Comparison of ENCODE assay signal across 28 mouse cellular contexts in the genomic region with DNA sequence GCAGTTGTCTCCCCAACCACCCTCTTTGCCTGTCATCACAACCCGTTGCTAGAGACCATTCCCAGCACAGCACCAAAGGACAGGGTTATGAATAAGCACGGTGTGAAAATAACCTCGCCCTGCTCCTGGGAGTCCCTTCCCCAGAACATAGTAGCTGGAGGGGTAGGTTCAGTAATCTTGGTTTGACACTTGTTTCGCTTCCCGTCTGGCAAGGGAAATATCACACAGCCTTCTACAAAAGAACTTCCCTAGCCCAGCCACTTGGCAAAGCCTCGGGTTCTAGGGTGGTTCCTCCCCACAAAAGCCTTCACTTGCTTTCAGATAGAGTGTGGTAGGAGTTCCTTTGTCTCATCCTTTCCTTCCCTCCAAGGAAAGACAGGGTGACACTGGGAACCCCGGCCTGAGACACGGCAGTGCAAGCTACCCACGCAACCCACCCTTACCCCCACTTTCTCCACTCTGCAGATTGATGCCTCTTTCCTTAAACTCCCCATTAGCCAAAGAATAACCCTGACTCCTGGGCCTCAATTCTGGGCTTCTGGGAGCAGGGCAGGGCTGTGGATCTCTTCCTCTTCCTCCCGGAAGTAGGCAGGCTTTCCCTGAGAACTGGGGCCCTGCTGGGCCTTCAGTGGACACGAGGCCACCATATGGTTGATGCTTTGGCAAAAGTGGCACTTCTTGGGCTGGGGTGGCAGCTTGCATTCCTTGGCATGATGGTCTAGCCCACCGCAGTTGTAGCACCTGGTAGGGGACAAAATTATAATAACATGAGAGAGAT. TPM values are rescaled to one million over a fixed set of nuclear protein-coding genes. Genes with fewer than 3 reads are reported as not detected.
DNase-seq lines count a peak whose midpoint lies in the region; ATAC-seq and TF ChIP-seq lines count a peak whose summit lies in the region.
"Had no signal": no experiment of that assay in that cellular context is flagged by ENCODE, and none has a peak within 500 bp of the region (broad histone marks: within the 10 kb centered on the region; RNA-seq: fewer than 3 reads in every experiment).

No protein-coding gene starts in this region.

- TF ChIP-seq RAD21 in CH12.LX (IDR thresholded peaks at IDR 0.05; ENCODE audit: low read depth, low read length), result no peak

- H3K36me3 ChIP-seq in forebrain, embryonic 11.5 days (ENCODE audit: control insufficient read depth, insufficient read depth, low read length), result no peaks in the 10 kb centered on the region
- no peaks in the 10 kb centered on the region for H3K36me3 ChIP-seq in forebrain, embryonic 14.5 days (ENCODE audit: control insufficient read depth, insufficient read depth, low read length)
- no peaks in the 10 kb centered on the region for H3K36me3 ChIP-seq in CH12.LX (replicated peaks in 1 of 2; ENCODE audit: control insufficient read depth in 1 of 2, insufficient read depth in 1 of 2, low read length in 1 of 2)
- H3K36me3 ChIP-seq: heart, embryonic 15.5 days had no signal

- no peak overlapping the region for H3K9ac ChIP-seq in forebrain, embryonic 11.5 days (ENCODE audit: low read length)
- no peak overlapping the region for H3K9ac ChIP-seq in forebrain, embryonic 14.5 days (ENCODE audit: low read length)
- H3K9ac ChIP-seq in CH12.LX (ENCODE audit: insufficient read depth, low read depth), result no peak overlapping the region
- H3K9ac ChIP-seq: heart, embryonic 15.5 days; lung, embryonic 14.5 days had no signal

- no peak for TF ChIP-seq POLR2A in CH12.LX (IDR thresholded peaks at IDR 0.05; ENCODE audit: low read depth, low read length)

- no peak for DNase-seq in forebrain, embryonic 11.5 days (ENCODE audit: low spot score)
- DNase-seq in forebrain, embryonic 14.5 days (ENCODE audit: low spot score), result no peak
- DNase-seq in layer of hippocampus, adult 9-11 months, result peak; percentile 15
- no peak for DNase-seq in layer of hippocampus, adult 18-20 months (ENCODE audit: low spot score in 2 of 2)
- peak; percentile 31 for DNase-seq in CH12.LX (ENCODE audit: extremely low read depth)
- no peak for DNase-seq in cerebellum, postnatal 14 days
- no peak for DNase-seq in urinary bladder, postnatal 25 days (ENCODE audit: low spot score)
- DNase-seq: cerebellum, adult 9-10 months; embryo, embryonic 11 days; gastrocnemius, postnatal 10 days; kidney, adult 18-20 months; kidney, postnatal 10 days; left cerebral cortex, postnatal 4 days; liver; lung, embryonic 14.5 days; right cerebral cortex, postnatal 25 days; thymus, postnatal 36 days had no signal

- no peak for ATAC-seq in forebrain, embryonic 11.5 days (replicated peaks; ENCODE audit: low FRiP score)
- no peak for ATAC-seq in forebrain, embryonic 14.5 days
- peak; percentile 34 for ATAC-seq in megakaryocyte, adult 5-6 weeks (ENCODE audit: poor library complexity, severe bottlenecking)
- ATAC-seq: midbrain, embryonic 16.5 days had no signal

- WGBS in forebrain, embryonic 11.5 days, result 72% methylated on average over 12 of the region's 12 CpGs
- WGBS in forebrain, embryonic 14.5 days, result 53% methylated on average over 12 of the region's 12 CpGs

- dilution Hi-C loops in CH12.LX (cut with MboI; ENCODE audit: extremely low pct_ligation_motif_present, extremely low pct_unique_long_range_greater_than_20kb, low sequenced_read_pairs), result no loop called here

- no peak overlapping the region for H3K4me3 ChIP-seq in forebrain, embryonic 11.5 days (ENCODE audit: low read depth, low read length)
- H3K4me3 ChIP-seq in forebrain, embryonic 14.5 days (ENCODE audit: low read depth, low read length), result no peak overlapping the region
- no peak overlapping the region for H3K4me3 ChIP-seq in CH12.LX (replicated peaks in 1 of 3; ENCODE audit: low read depth in 2 of 3, low read length in 2 of 3, poor library complexity in 1 of 3)
- H3K4me3 ChIP-seq: heart, embryonic 15.5 days; megakaryocyte, embryonic 14.5 days had no signal

- H3K9me3 ChIP-seq in forebrain, embryonic 11.5 days (ENCODE audit: control insufficient read depth, low read length), result no peaks in the 10 kb centered on the region
- H3K9me3 ChIP-seq in forebrain, embryonic 14.5 days (replicated peaks; ENCODE audit: control insufficient read depth, low read length), result no peaks in the 10 kb centered on the region
- H3K9me3 ChIP-seq in CH12.LX (replicated peaks; ENCODE audit: low read length), result no peaks in the 10 kb centered on the region
- H3K9me3 ChIP-seq: heart, embryonic 15.5 days; megakaryocyte, embryonic 14.5 days had no signal

- no peak overlapping the region for H3K4me2 ChIP-seq in forebrain, embryonic 11.5 days (ENCODE audit: low read depth, low read length, severe bottlenecking)
- H3K4me2 ChIP-seq in forebrain, embryonic 14.5 days (ENCODE audit: low read length), result no peak overlapping the region
- H3K4me2 ChIP-seq in CH12.LX (ENCODE audit: insufficient read depth, low read depth, poor library complexity, severe bottlenecking), result no peak overlapping the region
- H3K4me2 ChIP-seq: heart, embryonic 15.5 days; lung, embryonic 14.5 days had no signal

- no peak for TF ChIP-seq EP300 in CH12.LX (IDR thresholded peaks at IDR 0.05; ENCODE audit: low read length)

- in situ Hi-C loops in CH12.LX (cut with MboI; ENCODE audit: low pct_ligation_motif_present, low pct_unique_long_range_greater_than_20kb, low sequenced_read_pairs), result no loop called here

- H3K27ac ChIP-seq in forebrain, embryonic 11.5 days (ENCODE audit: low read depth, low read length), result peak overlapping the region; percentile 4; the same call in 1 of the 2 replicates
- H3K27ac ChIP-seq in forebrain, embryonic 14.5 days (ENCODE audit: low read depth, low read length), result no peak overlapping the region
- H3K27ac ChIP-seq in CH12.LX (ENCODE audit: insufficient read depth, low read depth), result no peak overlapping the region
- H3K27ac ChIP-seq: heart, embryonic 15.5 days had no signal

- no peak for TF ChIP-seq CTCF in CH12.LX (conservative IDR thresholded peaks at IDR 0.05 in 1 of 2, IDR thresholded peaks at IDR 0.05 in 1 of 2; ENCODE audit: low read depth in 2 of 2, low read length in 2 of 2)

- H3K27me3 ChIP-seq in forebrain, embryonic 11.5 days (ENCODE audit: control insufficient read depth, insufficient read depth, low read length), result no peaks in the 10 kb centered on the region
- no peaks in the 10 kb centered on the region for H3K27me3 ChIP-seq in forebrain, embryonic 14.5 days (replicated peaks; ENCODE audit: control insufficient read depth, insufficient read depth, low read length)
- peaks cover 15% of the 10 kb centered on the region for H3K27me3 ChIP-seq in CH12.LX (replicated peaks)
- H3K27me3 ChIP-seq: heart, embryonic 15.5 days had no signal

- H3K4me1 ChIP-seq in forebrain, embryonic 11.5 days (replicated peaks; ENCODE audit: control insufficient read depth, insufficient read depth, low read length), result peaks cover 24% of the 10 kb centered on the region
- H3K4me1 ChIP-seq in forebrain, embryonic 14.5 days (ENCODE audit: control insufficient read depth, insufficient read depth, low read length), result peaks cover 6% of the 10 kb centered on the region
- peaks cover 0 to 13% of the 10 kb centered on the region in 2 experiments; a peak in 3 of 4 replicates for H3K4me1 ChIP-seq in CH12.LX (ENCODE audit: control insufficient read depth in 1 of 2, insufficient read depth in 2 of 2)

- H3K79me2 ChIP-seq in CH12.LX (replicated peaks; ENCODE audit: control insufficient read depth, extremely low read depth, insufficient read depth, poor library complexity, severe bottlenecking), result no peaks in the 10 kb centered on the region

RNA-seq across cellular contexts. Expression of gene Dhdds, which starts 5.1 kb away (rescaled TPM):
- polyA plus RNA-seq in forebrain, embryonic 11.5 days (2014; fragmentation: Nextera tagmentation; extraction: Ambion mirVana), result 41.9 and 46.5 TPM in 2 replicates
- 52.7 and 57.0 TPM in 2 replicates for polyA plus RNA-seq in forebrain, embryonic 14.5 days (2014; fragmentation: Nextera tagmentation; extraction: Ambion mirVana)
- 10 to 100 TPM; 56.6 to 61.9 TPM for total RNA-seq in layer of hippocampus, adult 18-20 months (2021)
- 26.0 and 29.4 TPM in 2 replicates for total RNA-seq in CH12.LX (2012; rRNA removed)
- total RNA-seq in CH12.LX (2014; rRNA removed), result 12.9 TPM in 2 replicates
- polyA plus RNA-seq in CH12.LX (2012; ENCODE audit: insufficient read length, low read depth), result 33.1 and 34.5 TPM in 2 replicates
- total RNA-seq in megakaryocyte, adult 5-6 weeks (2015), result 26.6 and 28.9 TPM in 2 replicates
- 17.9 and 24.0 TPM in 2 replicates for total RNA-seq in megakaryocyte, adult 5-6 weeks (2017)

RNA-seq across cellular contexts. Expression of gene Lin28a, which starts 12.9 kb away (rescaled TPM):
- polyA plus RNA-seq in forebrain, embryonic 11.5 days (2014; fragmentation: Nextera tagmentation; extraction: Ambion mirVana), result 1.6 and 2.3 TPM in 2 replicates
- not detected in 2 replicates for polyA plus RNA-seq in forebrain, embryonic 14.5 days (2014; fragmentation: Nextera tagmentation; extraction: Ambion mirVana)
- not detected for total RNA-seq in layer of hippocampus, adult 18-20 months (2021)
- total RNA-seq in CH12.LX (2012; rRNA removed) (0.04 and 0.08 TPM in 2 replicates), CH12.LX (2014; rRNA removed) (not detected in 2 replicates)
- polyA plus RNA-seq in CH12.LX (2012; ENCODE audit: insufficient read length, low read depth), result not detected in 2 replicates
- 4.8 TPM in 2 replicates for total RNA-seq in megakaryocyte, adult 5-6 weeks (2015)
- 30.8 and 36.5 TPM in 2 replicates for total RNA-seq in megakaryocyte, adult 5-6 weeks (2017)
- total RNA-seq: adrenal gland, adult 18-20 months; layer of hippocampus, adult 8-10 months; left cerebral cortex, adult 18-20 months; left cerebral cortex, postnatal 4 days had no signal
- polyA plus RNA-seq: embryonic facial prominence, embryonic 14.5 days; lung, embryonic 14.5 days had no signal

RNA-seq across cellular contexts. Expression of gene Hmgn2, which starts 37.3 kb away (rescaled TPM):
- 4,212 and 4,469 TPM in 2 replicates for polyA plus RNA-seq in forebrain, embryonic 11.5 days (2014; fragmentation: Nextera tagmentation; extraction: Ambion mirVana)
- polyA plus RNA-seq in forebrain, embryonic 14.5 days (2014; fragmentation: Nextera tagmentation; extraction: Ambion mirVana), result 2,465 and 2,793 TPM in 2 replicates
- total RNA-seq in layer of hippocampus, adult 18-20 months (2021), result 100 to 1,000 TPM in 1 of 2 experiments, 10 to 100 TPM in 1; 98.1 to 114 TPM
- total RNA-seq in CH12.LX (2012; rRNA removed) (157 and 196 TPM in 2 replicates), CH12.LX (2014; rRNA removed) (161 and 168 TPM in 2 replicates)
- 195 and 299 TPM in 2 replicates for polyA plus RNA-seq in CH12.LX (2012; ENCODE audit: insufficient read length, low read depth)
- total RNA-seq in megakaryocyte, adult 5-6 weeks (2015), result 1,486 and 1,526 TPM in 2 replicates
- total RNA-seq in megakaryocyte, adult 5-6 weeks (2017), result 700 and 725 TPM in 2 replicates

RNA-seq across cellular contexts. Expression of gene Zfp683, which starts 47.9 kb away (rescaled TPM):
- not detected in 2 replicates for polyA plus RNA-seq in forebrain, embryonic 11.5 days (2014; fragmentation: Nextera tagmentation; extraction: Ambion mirVana)
- not detected in 2 replicates for polyA plus RNA-seq in forebrain, embryonic 14.5 days (2014; fragmentation: Nextera tagmentation; extraction: Ambion mirVana)
- total RNA-seq in layer of hippocampus, adult 18-20 months (2021), result not detected
- not detected in 2 replicates for total RNA-seq in CH12.LX (2012; rRNA removed)
- not detected in 2 replicates for total RNA-seq in CH12.LX (2014; rRNA removed)
- 0.16 TPM in 1 of 2 replicates, not detected in the other for polyA plus RNA-seq in CH12.LX (2012; ENCODE audit: insufficient read length, low read depth)
- total RNA-seq in megakaryocyte, adult 5-6 weeks (2015), result 0.20 and 0.66 TPM in 2 replicates
- not detected in 2 replicates for total RNA-seq in megakaryocyte, adult 5-6 weeks (2017)
- total RNA-seq: adrenal gland, postnatal 4 days; gastrocnemius, postnatal 10 days; layer of hippocampus, adult 8-10 months; left cerebral cortex, adult 18-20 months; left cerebral cortex, postnatal 4 days had no signal
- polyA plus RNA-seq: embryonic facial prominence, embryonic 14.5 days; heart, embryonic 15.5 days; hindbrain, embryonic 11.5 days; lung, embryonic 14.5 days; midbrain, embryonic 16.5 days; stomach, embryonic 14.5 days had no signal

RNA-seq across cellular contexts. Expression of gene Crybg2, which starts 54.8 kb away (rescaled TPM):
- polyA plus RNA-seq in forebrain, embryonic 11.5 days (2014; fragmentation: Nextera tagmentation; extraction: Ambion mirVana), result 1.9 and 2.5 TPM in 2 replicates
- polyA plus RNA-seq in forebrain, embryonic 14.5 days (2014; fragmentation: Nextera tagmentation; extraction: Ambion mirVana), result 0.72 and 1.9 TPM in 2 replicates
- 1 to 10 TPM; 2.1 to 4.2 TPM for total RNA-seq in layer of hippocampus, adult 18-20 months (2021)
- total RNA-seq in CH12.LX (2012; rRNA removed), result 9.2 and 10.6 TPM in 2 replicates
- total RNA-seq in CH12.LX (2014; rRNA removed), result 3.0 and 3.6 TPM in 2 replicates
- 15.6 and 15.9 TPM in 2 replicates for polyA plus RNA-seq in CH12.LX (2012; ENCODE audit: insufficient read length, low read depth)
- 1.1 and 1.9 TPM in 2 replicates for total RNA-seq in megakaryocyte, adult 5-6 weeks (2015)
- 0.04 and 0.15 TPM in 2 replicates for total RNA-seq in megakaryocyte, adult 5-6 weeks (2017)
- total RNA-seq: gastrocnemius, postnatal 10 days had no signal

Comparison
In these comparisons a context has a peak if more than half of its experiments do, and no peak if none do; other contexts are left out.
1. DNase-seq: peak in layer of hippocampus, adult 9-11 months (single experiment) and CH12.LX (single experiment); none in forebrain, embryonic 11.5 days (single experiment), forebrain, embryonic 14.5 days (single experiment), layer of hippocampus, adult 18-20 months (0 of 2), cerebellum, postnatal 14 days (0 of 2) and urinary bladder, postnatal 25 days (single experiment).
2. RNA of gene Lin28a, which starts 12.9 kb away (total RNA-seq): 4.8 to 36.5 TPM in megakaryocyte, adult 5-6 weeks; 0.04 to 0.08 TPM in CH12.LX and not detected in layer of hippocampus, adult 18-20 months; every median in the first group is over 4 times any median in the second.